Mouse (Mus musculus) E14TG2a.4 (cell line): ENCODE measurements around the gene Vwa5b2.

Experiments
- H3K27me3 ChIP-seq: 2 replicates; pipeline ENCODE4 v1.6.1; 2014; ENCODE audit warnings: low read length, control low read depth; ENCODE audit not compliant: insufficient read depth
- H3K36me3 ChIP-seq: 2 replicates; pipeline ENCODE4 v1.6.1; 2014; ENCODE audit warnings: low read length, control low read depth; ENCODE audit not compliant: insufficient read depth
- H3K4me1 ChIP-seq: replicated peaks from 2 replicates; pipeline ENCODE4 v1.6.1; 2014; ENCODE audit warnings: low read depth, low read length, control low read depth
- H3K4me3 ChIP-seq: replicated peaks from 2 replicates; pipeline ENCODE4 v1.5.1; 2014; ENCODE audit warnings: mild to moderate bottlenecking, low read length
- H3K9me3 ChIP-seq: 2 replicates; pipeline ENCODE4 v1.6.1; 2014; ENCODE audit warnings: low read length, control low read depth
- CTCF ChIP-seq: conservative IDR thresholded peaks from 2 replicates; pipeline ENCODE4 v1.5.1; 2014; ENCODE audit warnings: low read length
- NANOG ChIP-seq: IDR thresholded peaks from 2 replicates; pipeline ENCODE4 v1.6.1; 2014; ENCODE audit warnings: borderline replicate concordance, low read length, mixed read lengths
- POU5F1 ChIP-seq: IDR thresholded peaks from 2 replicates; pipeline ENCODE4 v1.6.1; 2014; ENCODE audit warnings: low read length, borderline replicate concordance

Vwa5b2 gene

DNA sequence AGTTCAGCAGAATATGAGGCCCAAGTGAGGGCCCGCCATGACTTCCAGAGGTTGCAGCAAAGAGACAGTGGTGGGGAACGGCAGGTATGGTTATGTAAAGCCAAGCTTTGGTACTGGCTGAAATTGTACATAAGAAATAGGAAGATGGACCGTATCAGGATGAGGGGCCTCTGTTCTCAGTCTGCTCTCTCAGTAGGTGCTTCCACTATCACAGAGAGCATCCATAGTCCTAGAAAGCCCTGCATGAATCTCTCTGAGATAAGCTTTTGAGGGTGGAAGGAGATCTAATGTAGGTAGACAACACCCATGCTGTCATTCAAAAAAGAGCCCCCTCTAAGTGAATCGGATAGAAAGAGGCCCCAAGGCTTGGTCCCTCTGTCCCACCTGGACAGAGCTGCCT, 6.5 kb downstream of the Vwa5b2 start:
- Histone ChIP-seq H3K27me3 (peaks cover 73% of the 10 kb centered on the region), H3K4me3 (no peak overlapping the region), H3K36me3 (no peaks in the 10 kb centered on the region), H3K9me3 (no peaks in the 10 kb centered on the region), H3K4me1 (peaks cover 13% of the 10 kb centered on the region)
- TF ChIP-seq NANOG, result no peak
- TF ChIP-seq CTCF, result no peak
- no peak for TF ChIP-seq POU5F1

- H3K27me3 ChIP-seq, result peaks cover 64% of the 10 kb centered on the region
- TF ChIP-seq CTCF (no peak), POU5F1 (no peak)
- peaks cover 9% of the 10 kb centered on the region for H3K4me1 ChIP-seq
- no peaks in the 10 kb centered on the region for H3K36me3 ChIP-seq
- no peaks in the 10 kb centered on the region for H3K9me3 ChIP-seq
- no peak overlapping the region for H3K4me3 ChIP-seq
These were observed 7.6 kb downstream of the Vwa5b2 start for GRCm38 (mm10) chr16:20596687-20597441.

- no peaks in the 10 kb centered on the region for H3K9me3 ChIP-seq
- peaks cover 30% of the 10 kb centered on the region for H3K27me3 ChIP-seq
- peaks cover 20% of the 10 kb centered on the region for H3K36me3 ChIP-seq
- H3K4me1 ChIP-seq, result peaks cover 30% of the 10 kb centered on the region
- no peak for TF ChIP-seq NANOG
- no peak for TF ChIP-seq CTCF
- TF ChIP-seq POU5F1, result no peak
- H3K4me3 ChIP-seq, result no peak overlapping the region
These were observed 11.2 kb downstream of the Vwa5b2 start for GRCm38 (mm10) chr16:20600511-20600910.

DNA sequence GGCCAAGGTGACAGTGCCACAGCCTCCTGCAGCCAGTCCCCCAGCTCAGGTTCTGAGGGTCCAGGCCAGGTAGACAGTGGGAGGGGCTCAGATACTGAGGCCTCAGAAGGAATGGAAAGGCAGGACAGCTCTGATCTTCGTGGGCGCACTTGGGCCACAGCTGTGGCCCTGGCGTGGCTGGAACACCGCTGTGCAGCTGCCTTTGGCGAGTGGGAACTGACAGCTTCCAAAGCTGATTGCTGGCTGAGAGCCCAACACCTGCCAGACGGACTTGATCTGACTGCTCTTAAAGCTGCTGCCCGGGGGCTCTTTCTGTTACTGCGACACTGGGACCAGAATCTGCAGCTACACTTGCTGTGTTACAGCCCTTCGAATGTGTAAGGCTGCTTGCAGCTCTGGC, 15.4 kb downstream of the Vwa5b2 start:
- peaks cover 59% of the 10 kb centered on the region for H3K36me3 ChIP-seq
- TF ChIP-seq CTCF (no peak), NANOG (no peak), POU5F1 (no peak)
- H3K4me1 ChIP-seq, result peaks cover 71% of the 10 kb centered on the region
- no peak overlapping the region for H3K4me3 ChIP-seq
- no peaks in the 10 kb centered on the region for H3K9me3 ChIP-seq
- peaks cover 4% of the 10 kb centered on the region for H3K27me3 ChIP-seq

DNA sequence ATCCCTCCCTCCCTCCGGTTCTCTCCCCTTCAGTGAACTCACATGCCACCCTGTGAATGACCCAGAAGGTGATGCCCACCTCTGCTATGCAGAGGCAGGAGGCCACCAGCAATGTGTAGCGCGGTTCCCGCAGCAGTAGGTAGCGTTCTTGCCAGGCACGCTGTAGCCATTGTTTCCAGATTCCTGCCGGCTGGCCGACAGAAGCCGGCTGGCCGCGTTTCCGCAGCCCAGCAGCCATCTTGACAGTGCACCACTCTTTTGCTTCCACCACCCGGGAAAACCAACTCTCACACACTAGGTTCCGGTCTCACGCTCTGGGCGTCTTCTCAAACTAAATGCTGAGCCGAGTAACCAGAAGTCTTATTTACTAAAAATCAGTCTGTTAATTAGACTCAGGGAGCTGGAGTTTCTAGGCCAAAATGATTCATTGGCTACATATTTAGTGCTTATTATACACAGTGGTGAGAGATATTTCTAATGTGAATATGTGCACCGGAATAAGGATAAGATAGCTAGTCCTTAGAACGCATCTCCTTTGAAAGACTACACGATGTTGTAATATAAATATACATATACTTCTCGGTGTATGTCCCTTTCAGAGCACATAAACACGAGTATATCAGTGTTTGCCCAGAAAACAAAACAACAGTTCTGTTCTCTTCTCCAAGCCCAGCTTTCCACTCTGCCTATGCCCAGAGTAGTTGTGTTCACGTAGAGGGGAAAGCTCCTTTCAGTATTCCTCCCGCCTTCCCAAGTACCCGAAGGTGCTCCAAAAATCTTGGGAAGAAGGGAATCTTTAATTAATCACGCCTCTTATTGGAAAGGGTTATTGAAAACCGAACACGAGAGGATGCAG, 21.5 kb downstream of the Vwa5b2 start:
- peaks cover 59% of the 10 kb centered on the region for H3K36me3 ChIP-seq
- H3K4me3 ChIP-seq, result peak overlapping the region; percentile 97
- peaks cover 64% of the 10 kb centered on the region for H3K4me1 ChIP-seq
- H3K9me3 ChIP-seq, result no peaks in the 10 kb centered on the region
- H3K27me3 ChIP-seq, result no peaks in the 10 kb centered on the region
- TF ChIP-seq POU5F1 (no peak), NANOG (no peak), CTCF (no peak)

DNA sequence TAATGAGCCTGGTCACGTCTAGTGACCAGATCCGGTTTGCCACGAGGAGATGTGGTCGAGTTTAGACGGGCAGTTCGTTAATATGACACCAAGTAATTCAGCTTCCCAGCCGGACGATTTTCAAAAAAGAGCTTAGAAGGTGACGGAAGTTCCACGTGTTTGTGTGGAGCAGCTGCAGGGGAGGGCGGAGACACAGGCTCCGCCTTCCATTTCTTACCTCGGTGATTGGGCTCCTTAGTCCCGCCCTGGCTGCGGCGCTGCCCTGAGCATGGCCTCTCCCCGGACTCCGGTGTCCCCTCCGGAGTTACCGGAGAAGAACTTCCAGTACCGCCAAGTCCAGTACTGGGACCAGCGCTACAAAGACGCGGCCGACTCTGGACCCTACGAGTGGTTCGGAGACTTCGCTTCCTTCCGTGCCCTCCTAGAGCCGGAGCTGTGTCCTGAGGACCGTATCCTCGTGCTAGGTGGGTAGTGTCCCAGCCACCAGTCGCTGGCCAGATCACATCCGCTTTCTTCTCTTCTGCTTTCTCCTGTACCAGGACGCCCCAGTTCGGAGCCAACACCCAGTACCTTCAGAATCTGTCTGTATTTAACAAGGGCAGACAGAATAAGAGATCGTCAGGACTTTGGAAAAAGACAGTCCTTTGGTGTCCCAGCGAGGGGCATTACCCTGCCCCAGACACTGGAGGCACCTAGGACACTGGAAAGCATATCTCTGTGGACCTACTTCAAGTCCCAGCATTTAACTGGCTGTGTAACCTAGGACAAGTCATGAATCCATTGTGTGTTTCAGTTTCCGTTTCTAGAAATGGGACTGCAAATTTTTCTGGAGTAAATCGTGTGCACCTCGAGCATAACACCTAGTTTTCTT, 22.3 kb downstream of the Vwa5b2 start, which contains the start of the genes Eef1akmt4, Gm49333 and Alg3:
TSS of gene Eef1akmt4 (plus strand) at position 237 of the 871 bp plus-strand sequence.
TSS of gene Gm49333 (plus strand) at position 254 of the 871 bp plus-strand sequence.
TSS of gene Alg3 (minus strand) at position 379 of the 871 bp plus-strand sequence.
- Histone ChIP-seq H3K27me3 (no peaks in the 10 kb centered on the region), H3K36me3 (peaks cover 58% of the 10 kb centered on the region), H3K9me3 (no peaks in the 10 kb centered on the region), H3K4me3 (peak within 1 kb of the TSS; percentile 97), H3K4me1 (peaks cover 56% of the 10 kb centered on the region)
- TF ChIP-seq POU5F1 (no peak), NANOG (no peak), CTCF (no peak)

GRCm38 (mm10) chr16:20619541-20620398, 30.5 kb downstream of the Vwa5b2 start:
- Histone ChIP-seq H3K36me3 (peaks cover 29% of the 10 kb centered on the region), H3K27me3 (peaks cover 58% of the 10 kb centered on the region), H3K4me3 (peak overlapping the region; percentile 89), H3K4me1 (peaks cover 36% of the 10 kb centered on the region), H3K9me3 (no peaks in the 10 kb centered on the region)
- TF ChIP-seq POU5F1, result no peak
- TF ChIP-seq NANOG, result no peak
- TF ChIP-seq CTCF, result no peak
